Mouse (Mus musculus): Measurements from ENCODE around the gene Praf2.
"Not testable (repeated sequence)": the region's sequence is repeated elsewhere in the genome, so short reads cannot be mapped to it uniquely, and the experiment has no call there.

Gene Praf2

GRCm38 (mm10) chrX:7739336-7740081 is 11.3 kb downstream of the Praf2 start:
- DNase-seq (ENCODE audit: low read depth, low spot score) = no peak

- DNase-seq (ENCODE audit: low read depth, low spot score) = no peak
Observed at GRCm38 (mm10) chrX:7740082-7740819, 12.0 kb downstream of the Praf2 start.

- no peak for DNase-seq (ENCODE audit: low read depth, low spot score)
Observed at GRCm38 (mm10) chrX:7741103-7741502, 12.9 kb downstream of the Praf2 start.

- DNase-seq (ENCODE audit: low read depth, low spot score) = no peak
Observed at GRCm38 (mm10) chrX:7743470-7743869, 15.2 kb downstream of the Praf2 start.

GRCm38 (mm10) chrX:7744940-7745339 is 16.7 kb downstream of the Praf2 start:
- no peak for DNase-seq (ENCODE audit: low read depth, low spot score)

GRCm38 (mm10) chrX:7745429-7745828 is 17.2 kb downstream of the Praf2 start:
- no peak for DNase-seq (ENCODE audit: low read depth, low spot score)

- no peak for DNase-seq (ENCODE audit: low read depth, low spot score)
Observed at GRCm38 (mm10) chrX:7750432-7751116, 22.3 kb downstream of the Praf2 start, which contains the start of gene Ccdc120. Gene Ccdc120, minus strand, starts transcription at chrX:7750905.

- DNase-seq (ENCODE audit: low read depth, low spot score) = not testable (repeated sequence)
Observed at GRCm38 (mm10) chrX:7753627-7754026, 25.4 kb downstream of the Praf2 start.

GRCm38 (mm10) chrX:7762137-7762920 is 34.1 kb downstream of the Praf2 start, which contains the start of gene Tfe3:
Gene Tfe3, plus strand, starts transcription at chrX:7762560.
- peak; percentile 93 for DNase-seq (ENCODE audit: low read depth, low spot score)

GRCm38 (mm10) chrX:7762921-7763197 is 34.6 kb downstream of the Praf2 start:
- DNase-seq (ENCODE audit: low read depth, low spot score) = no peak

GRCm38 (mm10) chrX:7763631-7764393 is 35.6 kb downstream of the Praf2 start:
- peak; percentile 22 for DNase-seq (ENCODE audit: low read depth, low spot score)

GRCm38 (mm10) chrX:7764657-7765280 is 36.5 kb downstream of the Praf2 start:
- DNase-seq (ENCODE audit: low read depth, low spot score) = no peak

GRCm38 (mm10) chrX:7765281-7765670 is 37.0 kb downstream of the Praf2 start:
- DNase-seq (ENCODE audit: low read depth, low spot score) = no peak

GRCm38 (mm10) chrX:7765764-7766163 is 37.5 kb downstream of the Praf2 start:
- peak; percentile 36 for DNase-seq (ENCODE audit: low read depth, low spot score)

GRCm38 (mm10) chrX:7769302-7770017 is 41.2 kb downstream of the Praf2 start:
- no peak for DNase-seq (ENCODE audit: low read depth, low spot score)

- no peak for DNase-seq (ENCODE audit: low read depth, low spot score)
Observed at GRCm38 (mm10) chrX:7772766-7773165, 44.5 kb downstream of the Praf2 start.

- no peak for DNase-seq (ENCODE audit: low read depth, low spot score)
Observed at GRCm38 (mm10) chrX:7775501-7776205, 47.4 kb downstream of the Praf2 start.

GRCm38 (mm10) chrX:7776329-7777082 is 48.3 kb downstream of the Praf2 start:
- no peak for DNase-seq (ENCODE audit: low read depth, low spot score)
